Mouse (Mus musculus): ENCODE results near the gene Sec31b. TPM values are rescaled to one million over a fixed set of nuclear protein-coding genes. Genes with fewer than 3 reads are reported as not detected.

Sec31b gene
- polyA plus RNA-seq (2011; ENCODE audit: insufficient read depth, insufficient read length, low replicate concordance, missing spikeins) = 0.54 and 1.3 TPM in 2 replicates

GRCm38 (mm10) chr19:44545321-44546041 lies at the start of gene Sec31b:
Gene Sec31b (minus strand): TSS chr19:44545864.
- 5% methylated on average over 47 of the region's 47 CpGs for WGBS
- H3K4me3 ChIP-seq (replicated peaks; ENCODE audit: control insufficient read depth, low read depth, low read length) = peak within 1 kb of the TSS; percentile 57

GRCm38 (mm10) chr19:44594180-44594579 lies 48.5 kb upstream of the Sec31b start:
- TF ChIP-seq POLR2A (IDR thresholded peaks at IDR 0.05; ENCODE audit: borderline replicate concordance, control insufficient read depth, low read depth, low read length) = no peak
- TF ChIP-seq CTCF (IDR thresholded peaks at IDR 0.05; ENCODE audit: control insufficient read depth, insufficient read depth, low read length) = no peak
- no peak overlapping the region for H3K4me3 ChIP-seq (replicated peaks; ENCODE audit: control insufficient read depth, low read depth, low read length)
- H3K4me1 ChIP-seq (ENCODE audit: control insufficient read depth, insufficient read depth, low read length) = peaks cover 2% of the 10 kb centered on the region; the same call in 1 of the 2 replicates
- WGBS = 88% methylated on average over 14 of the region's 14 CpGs
- no peak overlapping the region for H3K27ac ChIP-seq (ENCODE audit: control insufficient read depth, insufficient read depth, low read depth, low read length, poor library complexity)

More at GRCm38 (mm10) chr19:44545321-44546041, at the start of gene Sec31b:
- no peak for TF ChIP-seq CTCF (IDR thresholded peaks at IDR 0.05; ENCODE audit: control insufficient read depth, insufficient read depth, low read length)
- no peak for TF ChIP-seq POLR2A (IDR thresholded peaks at IDR 0.05; ENCODE audit: borderline replicate concordance, control insufficient read depth, low read depth, low read length)
- 0 out of 2 replicates have a peak within 1 kb of the TSS, but pooled peaks have one; percentile 8 for H3K27ac ChIP-seq (ENCODE audit: control insufficient read depth, insufficient read depth, low read depth, low read length, poor library complexity)
- no peaks in the 10 kb centered on the region; the same call in 1 of the 2 replicates for H3K4me1 ChIP-seq (ENCODE audit: control insufficient read depth, insufficient read depth, low read length)

GRCm38 (mm10) chr19:44591638-44592037 lies 46.0 kb upstream of the Sec31b start:
- TF ChIP-seq CTCF (IDR thresholded peaks at IDR 0.05; ENCODE audit: control insufficient read depth, insufficient read depth, low read length) (no peak), POLR2A (IDR thresholded peaks at IDR 0.05; ENCODE audit: borderline replicate concordance, control insufficient read depth, low read depth, low read length) (no peak)
- WGBS = 47% methylated on average over 6 of the region's 6 CpGs
- no peak overlapping the region for H3K27ac ChIP-seq (ENCODE audit: control insufficient read depth, insufficient read depth, low read depth, low read length, poor library complexity)
- H3K4me3 ChIP-seq (replicated peaks; ENCODE audit: control insufficient read depth, low read depth, low read length) = no peak overlapping the region
- peaks cover 2% of the 10 kb centered on the region; the same call in 1 of the 2 replicates for H3K4me1 ChIP-seq (ENCODE audit: control insufficient read depth, insufficient read depth, low read length)

DNA sequence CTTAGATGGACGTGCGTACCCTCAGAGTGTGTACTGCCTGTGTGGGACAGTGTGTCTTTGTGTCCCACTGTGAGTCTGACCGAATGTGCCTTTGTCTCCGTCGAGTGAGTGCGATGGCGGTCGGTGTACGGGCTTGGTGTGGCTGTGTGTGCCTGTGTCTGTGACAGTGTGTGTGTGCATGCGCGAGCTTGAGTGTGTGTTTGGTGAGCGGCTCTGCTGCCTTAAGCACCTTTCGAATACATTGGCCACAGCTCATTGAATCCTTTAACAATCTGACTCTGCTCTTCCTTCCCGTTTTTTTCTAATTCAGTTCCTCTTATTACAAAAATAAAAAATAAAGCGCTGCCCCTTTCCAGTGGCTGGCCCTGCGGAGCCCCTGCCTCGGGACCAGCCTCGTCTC lies 45.3 kb upstream of the Sec31b start:
- no peak overlapping the region for H3K27ac ChIP-seq (ENCODE audit: control insufficient read depth, insufficient read depth, low read depth, low read length, poor library complexity)
- peaks cover 2% of the 10 kb centered on the region; the same call in 1 of the 2 replicates for H3K4me1 ChIP-seq (ENCODE audit: control insufficient read depth, insufficient read depth, low read length)
- H3K4me3 ChIP-seq (replicated peaks; ENCODE audit: control insufficient read depth, low read depth, low read length) = no peak overlapping the region
- no peak for TF ChIP-seq CTCF (IDR thresholded peaks at IDR 0.05; ENCODE audit: control insufficient read depth, insufficient read depth, low read length)
- TF ChIP-seq POLR2A (IDR thresholded peaks at IDR 0.05; ENCODE audit: borderline replicate concordance, control insufficient read depth, low read depth, low read length) = no peak
- 31% methylated on average over 18 of the region's 18 CpGs for WGBS

GRCm38 (mm10) chr19:44589591-44590223 lies 44.0 kb upstream of the Sec31b start:
- Histone ChIP-seq H3K4me3 (replicated peaks; ENCODE audit: control insufficient read depth, low read depth, low read length) (no peak overlapping the region), H3K27ac (ENCODE audit: control insufficient read depth, insufficient read depth, low read depth, low read length, poor library complexity) (no peak overlapping the region), H3K4me1 (ENCODE audit: control insufficient read depth, insufficient read depth, low read length) (peaks cover 2% of the 10 kb centered on the region; the same call in 1 of the 2 replicates)
- no peak for TF ChIP-seq CTCF (IDR thresholded peaks at IDR 0.05; ENCODE audit: control insufficient read depth, insufficient read depth, low read length)
- no peak for TF ChIP-seq POLR2A (IDR thresholded peaks at IDR 0.05; ENCODE audit: borderline replicate concordance, control insufficient read depth, low read depth, low read length)
- 70% methylated on average over 7 of the region's 7 CpGs for WGBS

GRCm38 (mm10) chr19:44588036-44588435 lies 42.4 kb upstream of the Sec31b start:
- TF ChIP-seq POLR2A (IDR thresholded peaks at IDR 0.05; ENCODE audit: borderline replicate concordance, control insufficient read depth, low read depth, low read length) (no peak), CTCF (IDR thresholded peaks at IDR 0.05; ENCODE audit: control insufficient read depth, insufficient read depth, low read length) (no peak)
- Histone ChIP-seq H3K4me3 (replicated peaks; ENCODE audit: control insufficient read depth, low read depth, low read length) (no peak overlapping the region), H3K4me1 (ENCODE audit: control insufficient read depth, insufficient read depth, low read length) (peaks cover 2% of the 10 kb centered on the region; the same call in 1 of the 2 replicates), H3K27ac (ENCODE audit: control insufficient read depth, insufficient read depth, low read depth, low read length, poor library complexity) (no peak overlapping the region)
- WGBS = 46% methylated on average over 4 of the region's 4 CpGs

DNA sequence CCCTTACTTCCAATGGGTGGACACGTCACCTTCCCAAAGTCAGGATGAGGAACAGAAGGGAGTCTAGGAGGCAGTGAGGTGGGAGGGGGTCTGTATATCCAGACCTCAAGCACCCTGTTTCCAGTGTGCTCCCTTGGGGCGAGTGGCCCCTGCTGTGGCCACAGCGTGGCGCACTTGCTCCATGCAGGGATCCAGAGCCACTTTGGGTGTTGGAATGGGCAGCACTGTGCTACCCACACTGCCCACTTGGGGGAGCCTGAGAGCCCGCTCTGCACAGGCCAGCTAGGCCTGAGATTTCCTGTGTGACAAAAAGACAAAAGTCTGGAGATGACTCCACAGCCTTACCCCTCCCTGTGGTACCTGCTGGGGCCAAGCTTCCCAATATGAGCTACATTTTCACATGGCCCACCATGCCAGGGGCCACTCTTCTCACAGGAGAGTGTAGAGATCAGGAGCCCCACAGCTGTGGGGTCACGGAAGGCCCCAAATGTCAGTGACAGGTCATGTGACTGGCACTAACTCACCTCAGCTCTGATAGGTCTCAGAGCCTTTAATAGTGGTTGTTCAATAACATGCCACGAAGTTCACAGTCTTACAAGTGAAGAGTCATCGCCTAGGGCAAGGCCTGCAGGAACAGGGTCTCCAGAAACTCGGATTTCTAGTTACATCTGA lies 37.1 kb upstream of the Sec31b start:
- TF ChIP-seq CTCF (IDR thresholded peaks at IDR 0.05; ENCODE audit: control insufficient read depth, insufficient read depth, low read length) = peak; percentile 100
- TF ChIP-seq POLR2A (IDR thresholded peaks at IDR 0.05; ENCODE audit: borderline replicate concordance, control insufficient read depth, low read depth, low read length) = no peak
- no peak overlapping the region for H3K4me3 ChIP-seq (replicated peaks; ENCODE audit: control insufficient read depth, low read depth, low read length)
- peaks cover 2% of the 10 kb centered on the region; the same call in 1 of the 2 replicates for H3K4me1 ChIP-seq (ENCODE audit: control insufficient read depth, insufficient read depth, low read length)
- H3K27ac ChIP-seq (ENCODE audit: control insufficient read depth, insufficient read depth, low read depth, low read length, poor library complexity) = no peak overlapping the region
- 36% methylated on average over 9 of the region's 9 CpGs for WGBS

DNA sequence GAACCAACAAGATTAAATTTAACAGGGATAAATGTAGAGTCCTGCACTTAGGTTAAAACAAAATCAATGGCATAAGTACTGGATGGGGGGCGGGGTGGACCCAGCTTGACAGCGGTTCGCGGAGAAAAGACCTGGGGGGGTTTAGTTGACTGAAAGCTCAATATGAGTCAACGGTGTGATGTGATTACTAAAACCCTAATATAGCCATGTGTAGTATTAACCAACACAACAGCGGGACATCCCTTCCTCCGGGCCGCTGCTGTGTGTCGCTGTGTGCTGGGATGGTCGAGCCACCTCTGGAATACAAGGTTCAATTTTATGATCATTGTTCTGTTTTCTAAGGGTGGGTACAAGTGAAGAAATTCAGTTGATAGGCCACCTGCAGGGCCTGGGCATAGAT lies 36.4 kb upstream of the Sec31b start:
- 80% methylated on average over 10 of the region's 10 CpGs for WGBS
- H3K4me3 ChIP-seq (replicated peaks; ENCODE audit: control insufficient read depth, low read depth, low read length) = no peak overlapping the region
- H3K4me1 ChIP-seq (ENCODE audit: control insufficient read depth, insufficient read depth, low read length) = peaks cover 4% of the 10 kb centered on the region

More for the DNA sequence above, 36.4 kb upstream of the Sec31b start:
- no peak overlapping the region for H3K27ac ChIP-seq (ENCODE audit: control insufficient read depth, insufficient read depth, low read depth, low read length, poor library complexity)
- no peak for TF ChIP-seq CTCF (IDR thresholded peaks at IDR 0.05; ENCODE audit: control insufficient read depth, insufficient read depth, low read length)
- TF ChIP-seq POLR2A (IDR thresholded peaks at IDR 0.05; ENCODE audit: borderline replicate concordance, control insufficient read depth, low read depth, low read length) = no peak
